Mouse (Mus musculus): ENCODE measurements around the gene Slco3a1.

- no peak for TF ChIP-seq CTCF (conservative IDR thresholded peaks at IDR 0.05 in 1 of 2, IDR thresholded peaks at IDR 0.05 in 1 of 2; ENCODE audit: low read depth in 2 of 2, low read length in 2 of 2)
- TF ChIP-seq GABPA (IDR thresholded peaks at IDR 0.05; ENCODE audit: insufficient replicate concordance, low read depth, low read length) = no peak
- TF ChIP-seq POLR2A (IDR thresholded peaks at IDR 0.05; ENCODE audit: low read depth, low read length) = no peak
- TF ChIP-seq ZC3H11A (IDR thresholded peaks at IDR 0.05; ENCODE audit: low read depth, low read length) = no peak
- no peak for TF ChIP-seq TCF12 (IDR thresholded peaks at IDR 0.05; ENCODE audit: low read depth, low read length)
- no peak for TF ChIP-seq HCFC1 (IDR thresholded peaks at IDR 0.05; ENCODE audit: low read depth, low read length)
- TF ChIP-seq MAX (IDR thresholded peaks at IDR 0.05; ENCODE audit: low read length) = no peak
- no peak for TF ChIP-seq ETS1 (conservative IDR thresholded peaks at IDR 0.05; ENCODE audit: low read depth, low read length)
- TF ChIP-seq CHD2 (IDR thresholded peaks at IDR 0.05; ENCODE audit: low read length) = no peak
- no peak for TF ChIP-seq NELFE (IDR thresholded peaks at IDR 0.05; ENCODE audit: low read depth, low read length)
These were observed 200.7 kb downstream of the Slco3a1 start for GRCm38 (mm10) chr7:74353707-74354468.
